8 mouse cellular contexts compared by ENCODE assay signal in genomic region chr11:89867575-89867974, GRCm38 (mm10).
"Had no signal": no experiment of that assay in that cellular context is flagged by ENCODE, and none has a peak within 500 bp of the region (broad histone marks: within the 10 kb centered on the region; RNA-seq: fewer than 3 reads in every experiment).

No protein-coding gene starts in this region.

- DNase-seq: kidney, adult 11 months; kidney, adult 9 months; kidney, postnatal 14 days; lung, embryonic 14.5 days; lung, postnatal 10 days; spleen, adult 18-20 months; thymus, adult 2 months; thymus, postnatal 25 days had no signal
